Mouse (Mus musculus) liver, embryonic 16.5 days (tissue): Measurements from ENCODE around the gene Zg16. TPM values are rescaled to one million over a fixed set of nuclear protein-coding genes. Genes with fewer than 3 reads are reported as not detected.

Experiments used
- ATAC-seq: fragments of 200-750 bp; cut with Nextera tagmentation; 2 replicates; pipeline ENCODE4 v1.8.0; 2017; ENCODE audit warnings: low read depth, mild to moderate bottlenecking, moderate number of reproducible peaks, moderate library complexity
- H3K27ac ChIP-seq: fragments of 300-500 bp; sonication (generic); 2 replicates; pipeline ENCODE4 v1.5.1; 2014; ENCODE audit warnings: mild to moderate bottlenecking, low read length
- H3K27me3 ChIP-seq: fragments of 300-500 bp; sonication (generic); 2 replicates; pipeline ENCODE4 v1.6.1; 2014; ENCODE audit warnings: low read depth, low read length, mixed read lengths; ENCODE audit not compliant: control insufficient read depth, insufficient read depth
- H3K36me3 ChIP-seq: fragments of 300-500 bp; sonication (generic); 2 replicates; pipeline ENCODE4 v1.6.1; 2014; ENCODE audit warnings: mild to moderate bottlenecking; ENCODE audit not compliant: control insufficient read depth, insufficient read depth
- H3K4me1 ChIP-seq: fragments of 300-500 bp; sonication (generic); 2 replicates; pipeline ENCODE4 v1.6.1; 2014; ENCODE audit warnings: low read depth, low read length, mixed read lengths; ENCODE audit not compliant: control insufficient read depth
- H3K4me2 ChIP-seq: fragments of 300-500 bp; sonication (generic); 2 replicates; pipeline ENCODE4 v1.6.1; 2014; ENCODE audit warnings: low read depth, low read length, mixed read lengths
- H3K4me3 ChIP-seq: fragments of 300-500 bp; sonication (generic); 2 replicates; pipeline ENCODE4 v1.5.1; 2014; ENCODE audit warnings: low read depth, mild to moderate bottlenecking, low read length
- H3K9ac ChIP-seq: fragments of 300-500 bp; sonication (generic); 2 replicates; pipeline ENCODE4 v1.6.1; 2014; ENCODE audit warnings: low read depth, low read length
- H3K9me3 ChIP-seq: fragments of 300-500 bp; sonication (generic); replicated peaks from 2 replicates; pipeline ENCODE4 v1.6.1; 2016; ENCODE audit warnings: low read length; ENCODE audit not compliant: control insufficient read depth
- WGBS: fragments of 180-500 bp; shearing (Covaris S2); extraction: QIAGEN DNeasy Blood & Tissue Kit; methylation state at CpG from one replicate; pipeline ENCODE4 v1.1.7; 2014; ENCODE audit not compliant: insufficient replicate concordance; 5-methylcytosine and 5-hydroxymethylcytosine counted together
- polyA plus RNA-seq: library from polyadenylated mRNA; unstranded; fragments of >200 nt; fragmentation: Nextera tagmentation; extraction: Ambion mirVana; gene quantifications from 2 replicates; pipeline ENCODE4 v1.2.1, GENCODE M21; 2015

Zg16 gene
- polyA plus RNA-seq, 1 experiment from 2014 or later, result 0.58 TPM

- H3K4me1 ChIP-seq, result peaks cover 18% of the 10 kb centered on the region
- no peak for ATAC-seq
- no peak overlapping the region for H3K4me3 ChIP-seq
- 54% methylated on average over 14 of the region's 14 CpGs for WGBS
- no peak overlapping the region for H3K9ac ChIP-seq
- no peaks in the 10 kb centered on the region for H3K9me3 ChIP-seq
- H3K27ac ChIP-seq, result peak overlapping the region; percentile 18; the same call in 1 of the 2 replicates
- H3K4me2 ChIP-seq, result no peak overlapping the region
- H3K36me3 ChIP-seq, result no peaks in the 10 kb centered on the region
- H3K27me3 ChIP-seq, result no peaks in the 10 kb centered on the region
Observed at GRCm38 (mm10) chr7:127118671-127119445, 31.7 kb upstream of the Zg16 start.

- Histone ChIP-seq H3K4me1 (peaks cover 26% of the 10 kb centered on the region), H3K36me3 (no peaks in the 10 kb centered on the region), H3K27me3 (no peaks in the 10 kb centered on the region), H3K27ac (no peak overlapping the region; the same call in 1 of the 2 replicates), H3K4me2 (no peak overlapping the region), H3K9ac (no peak overlapping the region), H3K9me3 (no peaks in the 10 kb centered on the region), H3K4me3 (no peak overlapping the region)
- no peak for ATAC-seq
- WGBS, result 50% methylated on average over 5 of the region's 5 CpGs
Observed at GRCm38 (mm10) chr7:127117948-127118347, 30.8 kb upstream of the Zg16 start.

GRCm38 (mm10) chr7:127116331-127116935 lies 29.3 kb upstream of the Zg16 start:
- no peak for ATAC-seq
- Histone ChIP-seq H3K4me3 (no peak overlapping the region), H3K27me3 (no peaks in the 10 kb centered on the region), H3K4me1 (peaks cover 37% of the 10 kb centered on the region), H3K36me3 (no peaks in the 10 kb centered on the region), H3K4me2 (no peak overlapping the region), H3K27ac (no peak overlapping the region), H3K9me3 (no peaks in the 10 kb centered on the region), H3K9ac (no peak overlapping the region)
- 58% methylated on average over 11 of the region's 11 CpGs for WGBS

GRCm38 (mm10) chr7:127114920-127115319 lies 27.8 kb upstream of the Zg16 start:
- H3K27ac ChIP-seq, result no peak overlapping the region
- no peaks in the 10 kb centered on the region for H3K9me3 ChIP-seq
- H3K9ac ChIP-seq, result no peak overlapping the region
- H3K27me3 ChIP-seq, result no peaks in the 10 kb centered on the region
- H3K4me3 ChIP-seq, result no peak overlapping the region
- peaks cover 40% of the 10 kb centered on the region for H3K4me1 ChIP-seq
- no peak overlapping the region for H3K4me2 ChIP-seq
- H3K36me3 ChIP-seq, result no peaks in the 10 kb centered on the region
- 62% methylated on average over 11 of the region's 11 CpGs for WGBS
- no peak for ATAC-seq

- H3K4me1 ChIP-seq, result peaks cover 40% of the 10 kb centered on the region
- no peak overlapping the region for H3K4me3 ChIP-seq
- no peak for ATAC-seq
- peak overlapping the region; percentile 4; the same call in 1 of the 2 replicates for H3K4me2 ChIP-seq
- no peaks in the 10 kb centered on the region for H3K9me3 ChIP-seq
- WGBS, result 36% methylated on average over 12 of the region's 12 CpGs
- H3K27ac ChIP-seq, result no peak overlapping the region
- no peaks in the 10 kb centered on the region for H3K27me3 ChIP-seq
- H3K36me3 ChIP-seq, result no peaks in the 10 kb centered on the region
- H3K9ac ChIP-seq, result no peak overlapping the region
Observed at GRCm38 (mm10) chr7:127113614-127114259, 26.6 kb upstream of the Zg16 start.

- H3K4me1 ChIP-seq, result peaks cover 36% of the 10 kb centered on the region
Observed at GRCm38 (mm10) chr7:127112921-127113597, 25.9 kb upstream of the Zg16 start.

GRCm38 (mm10) chr7:127112251-127112841 lies 25.2 kb upstream of the Zg16 start:
- 61% methylated on average over 12 of the region's 12 CpGs for WGBS
- Histone ChIP-seq H3K27me3 (no peaks in the 10 kb centered on the region), H3K9ac (no peak overlapping the region), H3K4me3 (no peak overlapping the region), H3K9me3 (no peaks in the 10 kb centered on the region), H3K36me3 (no peaks in the 10 kb centered on the region), H3K4me2 (no peak overlapping the region), H3K4me1 (peaks cover 29% of the 10 kb centered on the region), H3K27ac (0 out of 2 replicates have a peak overlapping the region, but pooled peaks have one; percentile 9)
- no peak for ATAC-seq

More at GRCm38 (mm10) chr7:127112921-127113597, 25.9 kb upstream of the Zg16 start:
- no peak overlapping the region for H3K9ac ChIP-seq
- ATAC-seq, result no peak
- 33% methylated on average over 9 of the region's 9 CpGs for WGBS
- no peaks in the 10 kb centered on the region for H3K36me3 ChIP-seq
- no peak overlapping the region for H3K4me2 ChIP-seq
- 0 out of 2 replicates have a peak overlapping the region, but pooled peaks have one; percentile 9 for H3K27ac ChIP-seq
- H3K4me3 ChIP-seq, result no peak overlapping the region
- no peaks in the 10 kb centered on the region for H3K9me3 ChIP-seq
- H3K27me3 ChIP-seq, result no peaks in the 10 kb centered on the region

- H3K4me3 ChIP-seq, result no peak overlapping the region
- H3K9me3 ChIP-seq, result no peaks in the 10 kb centered on the region
- 33% methylated on average over 6 of the region's 6 CpGs for WGBS
- no peak overlapping the region for H3K4me2 ChIP-seq
- no peaks in the 10 kb centered on the region for H3K27me3 ChIP-seq
- peaks cover 27% of the 10 kb centered on the region for H3K4me1 ChIP-seq
- no peak overlapping the region for H3K27ac ChIP-seq
- peak; percentile 54; the same call in 1 of the 2 replicates for ATAC-seq
- H3K36me3 ChIP-seq, result no peaks in the 10 kb centered on the region
- no peak overlapping the region for H3K9ac ChIP-seq
Observed at GRCm38 (mm10) chr7:127111461-127111860, 24.3 kb upstream of the Zg16 start.
